Mouse (Mus musculus) layer of hippocampus, adult 9-10 months (tissue): ENCODE results near the gene Pdzd4.

Source experiments
- DNase-seq: peaks from one replicate; pipeline ENCODE4 v3.0.0; 2022; ENCODE audit warnings: low spot score

Gene Pdzd4

DNA sequence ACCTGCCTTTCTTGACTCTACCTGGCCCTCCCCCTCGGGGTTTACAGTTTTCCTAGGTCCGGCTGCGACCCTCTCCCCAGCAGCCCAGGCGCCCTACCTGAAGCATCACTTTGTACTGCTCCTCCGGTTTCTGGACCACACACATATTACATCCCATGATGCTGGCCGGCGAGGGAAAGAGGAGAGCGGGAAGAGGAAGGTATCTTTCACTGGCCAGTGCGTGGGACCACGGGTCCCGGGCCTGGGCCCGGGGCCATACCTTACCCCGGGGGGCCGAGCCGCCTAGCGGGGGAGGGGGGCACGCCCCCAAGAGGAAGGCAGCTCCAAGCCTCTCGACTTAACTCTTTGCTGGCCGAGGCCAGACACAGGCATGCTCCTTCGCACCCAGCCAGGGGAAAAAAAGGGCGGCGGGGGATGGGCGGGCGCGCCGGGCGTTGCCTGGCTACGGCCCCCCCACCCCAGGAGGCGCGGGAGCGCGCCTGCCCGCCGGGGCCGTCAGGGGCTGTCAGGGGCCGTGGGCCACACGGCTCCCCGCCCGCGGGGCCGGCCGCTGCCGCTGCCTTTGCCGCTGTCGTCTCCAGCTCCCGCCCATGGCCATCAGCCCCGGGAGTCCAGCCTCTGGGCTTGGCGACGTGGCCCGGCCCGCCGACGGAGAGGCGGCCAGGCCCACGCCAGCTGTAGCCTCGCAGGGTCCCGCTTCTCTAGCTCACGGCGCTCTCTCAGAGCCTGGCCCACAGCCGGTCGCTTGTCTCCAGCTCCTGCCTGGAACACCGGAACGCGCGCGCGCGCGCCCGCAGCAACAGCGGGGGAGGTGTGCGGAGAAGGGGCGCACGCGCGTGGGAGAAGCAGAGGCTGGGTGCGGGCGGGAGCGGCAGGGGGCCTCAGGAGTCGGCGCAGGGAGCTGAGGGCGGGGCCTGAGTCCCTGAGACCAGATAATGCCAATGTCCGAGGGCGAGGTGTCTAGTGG lies at the start of gene Pdzd4:
TSS of gene Pdzd4 (minus strand) at position 785 of the 967 bp plus-strand sequence.
- no peak for DNase-seq

- no peak for DNase-seq
Measured at GRCm38 (mm10) chrX:73871956-73872355, 47.2 kb upstream of the Pdzd4 start.

DNA sequence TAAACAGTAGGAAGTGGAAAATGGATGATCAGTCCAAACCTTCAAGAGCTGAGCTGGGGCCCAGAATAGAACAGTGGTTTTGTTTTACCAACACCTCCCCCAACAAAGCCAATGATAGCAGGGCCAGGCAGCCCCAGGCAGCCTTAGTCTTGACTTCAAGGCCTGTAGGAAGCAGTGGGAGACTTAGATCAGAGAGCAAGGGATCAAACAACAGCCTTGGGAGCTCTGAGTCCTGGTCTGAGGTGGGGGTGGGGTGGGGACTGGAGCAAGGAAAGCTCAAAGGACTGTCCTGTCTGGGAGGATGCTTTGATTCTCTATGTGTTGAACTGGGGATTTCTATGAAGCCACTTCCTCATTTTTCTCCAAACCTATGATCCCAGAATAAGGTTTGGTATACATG lies 46.7 kb upstream of the Pdzd4 start:
- no peak for DNase-seq

- no peak for DNase-seq
Measured at GRCm38 (mm10) chrX:73869334-73869733, 44.6 kb upstream of the Pdzd4 start.

GRCm38 (mm10) chrX:73867852-73868251 lies 43.1 kb upstream of the Pdzd4 start:
- DNase-seq: no peak

- no peak for DNase-seq
Measured at GRCm38 (mm10) chrX:73867256-73867655, 42.5 kb upstream of the Pdzd4 start.

DNA sequence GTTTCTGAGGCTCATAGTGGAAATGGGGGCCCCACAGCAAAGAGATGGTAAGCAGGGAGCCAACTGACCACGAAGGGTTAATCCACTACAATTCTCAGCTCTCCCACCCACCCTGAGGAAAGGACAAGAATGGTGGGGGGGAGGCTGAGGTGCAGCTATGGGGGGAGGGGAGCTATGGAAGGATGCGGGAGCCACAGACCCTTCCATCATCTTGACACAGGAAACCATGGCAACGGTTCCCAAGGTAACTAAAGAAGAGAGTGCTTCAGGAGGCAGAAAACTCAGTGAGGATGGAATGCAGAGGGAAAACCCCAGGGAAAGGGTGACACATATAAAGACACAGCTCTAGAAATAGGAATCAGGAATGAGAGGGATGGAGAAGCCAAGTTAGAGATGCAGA lies 39.9 kb upstream of the Pdzd4 start:
- no peak for DNase-seq

- DNase-seq: no peak
Measured at GRCm38 (mm10) chrX:73855087-73855408, 30.3 kb upstream of the Pdzd4 start.

DNA sequence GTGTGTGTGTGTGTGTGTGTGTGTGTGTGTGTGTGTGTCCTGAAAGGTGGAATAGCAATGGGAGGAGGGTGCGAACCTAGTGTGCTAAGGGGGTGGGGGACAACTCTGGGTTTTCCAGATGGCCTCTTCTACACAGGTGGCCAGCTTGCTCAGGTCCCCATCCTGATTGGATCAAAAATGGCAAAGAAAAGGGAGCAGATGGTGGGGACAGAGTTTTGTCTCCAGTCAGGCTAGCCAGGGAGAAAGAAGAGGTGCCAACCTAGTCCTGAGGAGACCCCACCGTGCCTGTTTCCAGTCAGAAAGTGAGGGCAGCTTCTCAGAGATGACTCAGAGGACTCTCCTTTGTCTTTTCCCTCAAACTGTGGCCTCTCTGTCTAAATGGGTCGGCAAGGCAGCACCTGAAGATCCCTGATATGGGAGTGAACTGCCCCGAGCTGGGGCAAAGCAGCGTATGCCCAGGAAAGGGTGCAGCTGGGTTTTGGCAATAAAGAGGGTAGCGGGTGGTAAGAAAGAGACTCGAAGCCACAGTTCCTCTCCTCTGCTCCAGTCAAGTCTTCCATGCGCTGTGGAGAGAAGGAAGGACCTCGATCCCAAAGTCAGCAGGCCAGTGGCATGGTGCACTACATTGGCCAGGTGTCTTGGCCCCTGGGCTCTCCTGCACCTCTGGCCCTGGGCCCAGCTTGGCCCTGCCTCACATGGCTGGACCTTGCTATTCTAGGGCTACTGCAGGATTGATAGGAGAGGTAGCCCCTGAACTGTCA lies 29.7 kb upstream of the Pdzd4 start:
- no peak for DNase-seq

DNA sequence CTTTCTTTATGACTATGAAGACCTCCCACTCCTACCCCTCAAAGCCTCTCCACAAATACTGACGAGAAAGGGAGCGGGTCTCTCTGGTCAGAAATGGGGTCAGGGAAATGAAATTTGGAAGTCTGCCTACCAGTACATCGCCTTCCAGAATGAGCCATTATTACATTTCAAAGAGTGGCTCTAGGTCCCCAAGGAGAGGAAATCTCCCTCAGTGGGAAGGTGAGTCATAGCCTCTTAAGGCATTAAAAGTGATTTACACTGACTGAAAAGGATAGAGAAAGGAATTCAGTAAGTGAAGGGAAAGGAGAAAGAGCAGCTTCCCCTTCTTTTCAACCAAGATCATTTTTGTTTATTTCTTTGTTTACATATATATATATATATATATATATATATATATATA lies 11.9 kb upstream of the Pdzd4 start:
- DNase-seq: no peak

GRCm38 (mm10) chrX:73835731-73836130 lies 11.0 kb upstream of the Pdzd4 start:
- DNase-seq: no peak

DNA sequence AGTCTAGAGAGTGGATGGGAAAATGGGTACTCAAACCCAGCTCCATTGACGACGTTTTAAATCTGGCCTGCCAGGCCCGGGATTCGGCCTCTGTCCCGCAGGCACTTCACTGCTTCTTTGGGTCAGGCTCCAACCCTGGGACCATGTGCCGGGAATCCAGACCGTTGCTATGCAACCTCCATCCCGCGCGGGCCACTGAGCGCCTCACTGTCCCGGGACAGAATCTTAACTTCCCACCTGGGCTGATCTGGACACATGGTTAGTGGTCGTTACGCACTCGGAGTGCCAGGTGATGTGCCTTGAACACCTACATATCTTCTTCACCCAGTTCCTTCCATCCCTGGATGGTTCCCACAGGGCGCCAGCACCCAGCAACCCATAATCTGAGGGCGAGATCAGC lies 1.0 kb downstream of the Pdzd4 start:
- no peak for DNase-seq

GRCm38 (mm10) chrX:73816596-73817314 lies 8.0 kb downstream of the Pdzd4 start:
- DNase-seq: no peak

- DNase-seq: no peak
Measured at GRCm38 (mm10) chrX:73815072-73815471, 9.7 kb downstream of the Pdzd4 start.

DNA sequence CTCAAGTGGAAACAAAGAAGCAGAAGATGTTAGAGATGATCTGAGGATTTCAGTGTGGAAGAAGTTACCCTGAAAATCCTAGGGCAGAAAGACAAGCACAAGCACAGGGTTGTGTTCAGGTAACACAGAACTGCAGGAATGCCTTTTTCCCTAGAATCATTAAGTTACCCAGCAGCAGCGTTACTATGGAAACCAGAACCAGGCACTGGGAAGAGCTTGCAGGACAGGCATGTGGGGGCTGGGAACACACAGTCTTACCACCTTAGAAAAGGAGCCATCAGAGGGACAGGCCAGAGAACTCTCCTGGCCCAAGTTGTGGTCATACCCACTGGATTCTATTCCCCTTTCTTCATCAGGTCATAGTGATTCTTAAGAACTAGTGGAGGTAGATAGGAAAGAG lies 19.0 kb downstream of the Pdzd4 start:
- DNase-seq: no peak

DNA sequence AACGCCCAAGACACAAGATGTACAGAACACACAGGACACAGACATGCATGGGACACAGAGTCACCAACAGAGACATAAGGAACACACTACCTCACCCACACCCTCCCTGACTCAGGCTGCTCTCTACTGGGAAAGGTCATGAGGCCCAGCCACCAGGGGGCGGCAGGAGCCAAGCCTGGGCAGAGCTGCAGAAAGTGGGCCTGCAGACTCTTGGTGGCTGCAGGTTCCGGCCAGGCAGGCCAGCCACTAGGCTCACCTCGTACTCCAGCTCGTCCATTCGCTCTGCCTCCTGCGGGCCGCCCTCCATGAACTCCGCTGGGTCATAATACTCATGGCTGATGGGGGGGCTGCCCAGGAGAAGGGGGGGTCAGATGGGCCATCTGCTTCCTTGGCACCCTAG lies 26.3 kb downstream of the Pdzd4 start:
- DNase-seq: no peak

GRCm38 (mm10) chrX:73797511-73797910 lies 27.3 kb downstream of the Pdzd4 start:
- DNase-seq: no peak

DNA sequence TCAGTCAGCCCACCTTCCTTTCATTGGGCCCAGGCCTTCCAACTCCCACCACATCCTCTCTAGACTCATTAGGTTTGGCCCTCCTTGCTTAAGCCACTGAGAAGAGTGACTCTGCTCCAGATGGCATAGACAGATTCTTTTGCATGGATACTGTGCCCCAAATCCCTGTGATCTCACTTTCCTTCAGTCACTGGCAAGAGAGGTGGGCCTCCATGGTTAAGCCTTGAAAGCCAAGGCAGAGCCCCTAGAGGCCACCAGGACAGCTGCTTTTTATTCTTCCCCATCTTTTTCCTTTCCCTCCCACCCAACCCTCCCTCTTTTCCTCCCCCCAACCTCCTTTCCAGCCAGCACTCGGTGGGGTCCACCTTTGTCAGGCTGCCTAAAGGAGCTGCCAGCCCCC lies 31.3 kb downstream of the Pdzd4 start:
- no peak for DNase-seq

DNA sequence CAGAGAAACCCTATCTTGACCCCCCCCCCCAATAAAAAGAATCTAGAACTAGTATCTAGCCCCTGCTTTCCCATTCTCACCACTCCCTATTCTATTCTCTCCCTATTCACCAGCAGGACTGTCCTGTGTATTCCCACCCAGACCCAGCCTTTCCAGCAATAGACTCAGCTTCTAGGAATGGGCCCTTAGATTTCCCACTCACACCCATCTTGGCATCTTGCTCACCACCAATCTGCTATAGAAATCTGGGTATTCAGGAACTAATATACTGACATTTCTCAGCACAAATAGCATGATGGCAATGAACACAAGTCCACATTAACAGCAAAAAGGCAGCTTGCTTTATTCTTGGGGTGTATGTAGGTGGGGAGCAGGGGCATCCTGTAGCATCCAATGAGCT lies 31.7 kb downstream of the Pdzd4 start:
- no peak for DNase-seq

DNA sequence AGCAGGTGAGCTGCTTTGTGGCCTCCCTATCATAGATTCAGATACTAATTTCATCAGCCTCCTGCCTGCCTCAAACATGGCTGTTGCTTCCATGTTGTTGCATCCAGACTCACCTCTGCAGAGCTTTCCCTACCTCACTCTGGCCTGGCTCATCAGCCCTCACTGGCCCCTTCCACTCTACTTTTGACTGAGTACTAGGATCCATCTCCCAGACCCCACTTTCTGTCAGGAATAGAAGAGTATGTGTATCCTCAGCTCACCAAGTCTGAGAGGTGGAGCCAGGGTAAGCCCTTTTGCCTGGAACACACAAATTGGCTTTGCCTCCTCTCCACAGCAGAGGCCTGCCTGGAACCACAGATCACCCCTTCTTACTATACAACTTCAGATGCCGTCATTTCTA lies 36.3 kb downstream of the Pdzd4 start:
- DNase-seq: no peak

GRCm38 (mm10) chrX:73787225-73787558 lies 37.6 kb downstream of the Pdzd4 start:
- no peak for DNase-seq

- DNase-seq: peak; percentile 91
Measured at GRCm38 (mm10) chrX:73786364-73787224, 38.2 kb downstream of the Pdzd4 start, which contains the start of the genes Idh3g and Ssr4. TSS of gene Idh3g (minus strand) at chrX:73786897. TSS of gene Ssr4 (plus strand) at chrX:73787028.
